Mouse (Mus musculus) cerebellum, postnatal 36 days (tissue): ENCODE results near the gene Gsta4.
"Not testable (repeated sequence)": the region's sequence is repeated elsewhere in the genome, so short reads cannot be mapped to it uniquely, and the experiment has no call there.

ENCODE experiments used
- DNase-seq, 2 experiments: peaks; one replicate each; pipeline ENCODE4 v3.0.0; 2021 to 2022; ENCODE audit warnings: mixed read lengths in 2 of 2

Gsta4 gene

GRCm38 (mm10) chr9:78182474-78182873 is at the start of gene Gsta4:
Gene Gsta4 (plus strand): TSS chr9:78182774.
- DNase-seq: not testable (repeated sequence)

GRCm38 (mm10) chr9:78135658-78136057 is 46.9 kb upstream of the Gsta4 start:
- DNase-seq: no peak

GRCm38 (mm10) chr9:78138044-78138676 is 44.4 kb upstream of the Gsta4 start:
- no peak for DNase-seq

- DNase-seq: no peak
These were observed 43.1 kb upstream of the Gsta4 start for GRCm38 (mm10) chr9:78139463-78139862.

- DNase-seq: no peak
These were observed 36.5 kb upstream of the Gsta4 start for GRCm38 (mm10) chr9:78146099-78146498.

- DNase-seq: no peak
These were observed 35.9 kb upstream of the Gsta4 start for GRCm38 (mm10) chr9:78146627-78147026.

GRCm38 (mm10) chr9:78148149-78148548 is 34.4 kb upstream of the Gsta4 start:
- no peak for DNase-seq

- not testable (repeated sequence) for DNase-seq
These were observed 32.8 kb upstream of the Gsta4 start for GRCm38 (mm10) chr9:78149770-78150169.

GRCm38 (mm10) chr9:78154211-78154977 is 28.2 kb upstream of the Gsta4 start:
- DNase-seq: no peak

- DNase-seq: no peak
These were observed 25.4 kb upstream of the Gsta4 start for GRCm38 (mm10) chr9:78157221-78157620.

- no peak for DNase-seq
These were observed 19.3 kb upstream of the Gsta4 start for GRCm38 (mm10) chr9:78163291-78163690.

- DNase-seq: no peak
These were observed 17.8 kb upstream of the Gsta4 start for GRCm38 (mm10) chr9:78164741-78165140.

- DNase-seq: no peak
These were observed 17.1 kb upstream of the Gsta4 start for GRCm38 (mm10) chr9:78165454-78165853.

GRCm38 (mm10) chr9:78166694-78167452 is 15.7 kb upstream of the Gsta4 start:
- no peak for DNase-seq

- DNase-seq: no peak
These were observed 15.1 kb upstream of the Gsta4 start for GRCm38 (mm10) chr9:78167453-78167969.

- no peak for DNase-seq
These were observed 13.7 kb upstream of the Gsta4 start for GRCm38 (mm10) chr9:78168864-78169263.

- no peak for DNase-seq
These were observed 8.6 kb upstream of the Gsta4 start for GRCm38 (mm10) chr9:78174016-78174415.

- not testable (repeated sequence) for DNase-seq
These were observed 7.7 kb upstream of the Gsta4 start for GRCm38 (mm10) chr9:78174925-78175276.

GRCm38 (mm10) chr9:78175277-78176200 is 7.0 kb upstream of the Gsta4 start:
- DNase-seq: peak; percentile 98 to 99

- peak; percentile 51 to 57 for DNase-seq
These were observed 6.3 kb upstream of the Gsta4 start for GRCm38 (mm10) chr9:78176201-78176727.

- DNase-seq: no peak
These were observed 5.7 kb upstream of the Gsta4 start for GRCm38 (mm10) chr9:78176831-78177230.

GRCm38 (mm10) chr9:78178197-78178596 is 4.4 kb upstream of the Gsta4 start:
- DNase-seq: no peak
